Mouse (Mus musculus): ENCODE measurements around the gene Olfr874. TPM values are rescaled to one million over a fixed set of nuclear protein-coding genes. Genes with fewer than 3 reads are reported as not detected.

Olfr874 gene
- not detected in 2 replicates for polyA plus RNA-seq (2014; fragmentation: Nextera tagmentation; extraction: Ambion mirVana)

DNA sequence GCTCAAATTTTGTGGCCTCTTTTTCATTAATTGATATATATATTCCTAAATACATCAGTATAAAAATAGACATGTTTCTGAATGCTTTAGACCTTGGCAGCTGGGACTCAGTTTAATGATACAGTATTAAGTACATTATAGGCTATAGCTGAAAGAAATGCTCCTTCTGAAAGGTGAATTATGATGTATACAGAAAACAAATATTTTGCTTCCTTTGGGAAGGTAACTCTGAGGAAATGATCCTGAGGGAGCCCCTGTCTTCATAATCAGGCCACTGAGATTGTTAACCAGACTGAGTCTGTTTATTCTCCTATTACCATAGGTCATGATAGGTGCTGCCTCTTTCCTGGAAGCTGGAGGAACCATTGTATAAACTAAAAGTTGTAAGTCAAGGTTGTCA is at the start of gene Olfr874:
Gene Olfr874, plus strand, starts transcription at position 301 of the 400 bp plus-strand sequence.
- no peaks in the 10 kb centered on the region for H3K36me3 ChIP-seq (ENCODE audit: control insufficient read depth, insufficient read depth, low read length)
- H3K27me3 ChIP-seq (replicated peaks; ENCODE audit: control insufficient read depth, insufficient read depth, low read length): no peaks in the 10 kb centered on the region
- H3K9ac ChIP-seq (ENCODE audit: low read length): no peak within 1 kb of the TSS
- no peaks in the 10 kb centered on the region for H3K4me1 ChIP-seq (replicated peaks; ENCODE audit: control insufficient read depth, insufficient read depth, low read length)
- H3K27ac ChIP-seq (ENCODE audit: low read depth): no peak within 1 kb of the TSS
- H3K4me3 ChIP-seq (ENCODE audit: low read depth, low read length): no peak within 1 kb of the TSS
- no peak for DNase-seq (ENCODE audit: low spot score)
- ATAC-seq (replicated peaks; ENCODE audit: low FRiP score, low TSS enrichment, low read depth): no peak
- no peak within 1 kb of the TSS for H3K4me2 ChIP-seq (ENCODE audit: low read length)
- H3K9me3 ChIP-seq (ENCODE audit: control insufficient read depth, low read length): no peaks in the 10 kb centered on the region

DNA sequence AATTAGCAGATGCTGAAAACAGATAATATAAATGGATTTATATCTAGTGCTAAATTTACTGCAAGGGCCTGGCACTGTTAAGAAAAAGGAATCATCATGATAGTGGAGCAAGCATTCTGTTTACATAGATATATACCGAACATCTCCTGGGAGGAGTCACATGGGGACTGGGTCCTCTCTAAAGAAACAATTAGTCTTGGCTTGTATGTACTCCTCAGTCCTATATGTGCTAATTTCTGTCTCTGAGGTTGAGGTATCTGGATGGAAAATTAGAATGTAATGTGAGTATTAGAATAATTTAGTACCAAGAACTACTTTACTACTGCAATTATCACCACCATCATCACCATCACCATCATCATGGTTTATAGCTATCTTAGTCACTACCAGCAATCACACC is 28.8 kb upstream of the Olfr874 start, which contains the start of gene Olfr160:
Gene Olfr160, minus strand, starts transcription at position 101 of the 400 bp plus-strand sequence.
- no peaks in the 10 kb centered on the region for H3K9me3 ChIP-seq (ENCODE audit: control insufficient read depth, low read length)
- DNase-seq (ENCODE audit: low spot score) (no peak), ATAC-seq (replicated peaks; ENCODE audit: low FRiP score, low TSS enrichment, low read depth) (no peak)
- 77% methylated on average over 1 of the region's 1 CpGs for WGBS
- no peaks in the 10 kb centered on the region for H3K36me3 ChIP-seq (ENCODE audit: control insufficient read depth, insufficient read depth, low read length)
- no peak within 1 kb of the TSS for H3K27ac ChIP-seq (ENCODE audit: low read depth)
- H3K9ac ChIP-seq (ENCODE audit: low read length): no peak within 1 kb of the TSS
- H3K4me3 ChIP-seq (ENCODE audit: low read depth, low read length): no peak within 1 kb of the TSS
- no peaks in the 10 kb centered on the region for H3K27me3 ChIP-seq (replicated peaks; ENCODE audit: control insufficient read depth, insufficient read depth, low read length)
- no peak within 1 kb of the TSS for H3K4me2 ChIP-seq (ENCODE audit: low read length)
- H3K4me1 ChIP-seq (replicated peaks; ENCODE audit: control insufficient read depth, insufficient read depth, low read length): no peaks in the 10 kb centered on the region

DNA sequence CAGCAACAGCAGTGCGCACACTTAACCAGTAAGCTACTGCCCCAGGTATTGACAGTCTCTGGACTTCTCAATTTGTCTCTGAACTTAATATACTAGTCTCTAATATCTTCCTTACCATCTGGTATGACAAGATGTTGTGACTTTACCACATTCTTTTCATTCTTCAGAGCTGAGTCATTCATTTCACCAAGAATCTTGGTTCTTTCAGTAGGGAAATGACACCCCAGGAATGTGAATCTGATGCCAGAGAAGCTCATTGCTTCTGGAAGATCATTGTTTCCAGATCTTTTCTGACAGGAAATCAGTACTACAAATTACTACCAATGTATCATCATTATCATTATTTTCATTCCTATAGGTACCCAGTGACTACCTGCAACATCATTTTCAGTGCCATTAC is 10.6 kb upstream of the Olfr874 start:
- Histone ChIP-seq H3K9ac (ENCODE audit: low read length) (no peak overlapping the region), H3K36me3 (ENCODE audit: control insufficient read depth, insufficient read depth, low read length) (no peaks in the 10 kb centered on the region), H3K4me3 (ENCODE audit: low read depth, low read length) (no peak overlapping the region), H3K27me3 (replicated peaks; ENCODE audit: control insufficient read depth, insufficient read depth, low read length) (no peaks in the 10 kb centered on the region), H3K4me2 (ENCODE audit: low read length) (no peak overlapping the region), H3K4me1 (replicated peaks; ENCODE audit: control insufficient read depth, insufficient read depth, low read length) (no peaks in the 10 kb centered on the region), H3K27ac (ENCODE audit: low read depth) (no peak overlapping the region), H3K9me3 (ENCODE audit: control insufficient read depth, low read length) (no peaks in the 10 kb centered on the region)
- 93% methylated on average over 1 of the region's 1 CpGs for WGBS
- DNase-seq (ENCODE audit: low spot score): no peak
- no peak for ATAC-seq (replicated peaks; ENCODE audit: low FRiP score, low TSS enrichment, low read depth)

DNA sequence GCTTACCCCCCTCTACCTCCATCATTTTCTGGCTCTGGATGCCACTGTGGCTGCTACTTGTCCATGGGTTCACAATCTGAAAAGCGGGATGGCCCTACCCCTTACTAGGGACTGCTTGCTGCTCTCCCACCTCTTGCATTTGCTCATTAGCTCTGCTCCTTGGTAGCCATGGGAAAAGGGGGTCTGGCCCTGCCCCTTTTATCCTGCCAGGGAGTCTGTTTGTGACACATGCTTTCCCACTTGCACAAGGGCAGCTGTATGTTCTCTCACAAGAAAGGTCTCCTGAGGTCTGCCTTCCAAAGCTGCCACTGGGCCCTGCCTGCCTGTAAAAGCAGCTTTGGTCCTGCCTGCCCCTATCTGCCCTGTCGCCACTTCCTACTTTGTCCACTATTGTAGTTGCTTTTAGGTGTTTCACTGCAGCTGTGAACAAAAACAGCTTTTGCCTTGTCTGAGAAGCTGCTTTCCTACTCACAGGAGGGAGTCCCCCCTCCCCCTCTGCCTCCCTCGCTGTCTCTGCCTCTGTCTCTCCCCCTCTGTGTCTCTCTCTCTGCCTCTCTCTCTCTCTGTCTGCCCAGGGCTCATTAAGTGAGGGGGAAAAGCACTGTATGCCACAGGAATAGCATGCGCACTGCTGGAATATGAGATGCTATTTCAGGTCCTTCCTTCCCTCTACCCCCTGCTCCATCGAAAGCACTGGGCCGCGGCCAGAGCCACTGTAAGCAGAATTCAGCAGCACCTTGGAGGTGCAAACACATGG is 5.6 kb downstream of the Olfr874 start:
- WGBS: 53% methylated on average over 7 of the region's 7 CpGs
- Histone ChIP-seq H3K27me3 (replicated peaks; ENCODE audit: control insufficient read depth, insufficient read depth, low read length) (no peaks in the 10 kb centered on the region), H3K4me1 (replicated peaks; ENCODE audit: control insufficient read depth, insufficient read depth, low read length) (no peaks in the 10 kb centered on the region), H3K9me3 (ENCODE audit: control insufficient read depth, low read length) (no peaks in the 10 kb centered on the region), H3K4me3 (ENCODE audit: low read depth, low read length) (no peak overlapping the region), H3K36me3 (ENCODE audit: control insufficient read depth, insufficient read depth, low read length) (no peaks in the 10 kb centered on the region), H3K9ac (ENCODE audit: low read length) (no peak overlapping the region), H3K4me2 (ENCODE audit: low read length) (no peak overlapping the region), H3K27ac (ENCODE audit: low read depth) (no peak overlapping the region)
- DNase-seq (ENCODE audit: low spot score): no peak
- no peak for ATAC-seq (replicated peaks; ENCODE audit: low FRiP score, low TSS enrichment, low read depth)

DNA sequence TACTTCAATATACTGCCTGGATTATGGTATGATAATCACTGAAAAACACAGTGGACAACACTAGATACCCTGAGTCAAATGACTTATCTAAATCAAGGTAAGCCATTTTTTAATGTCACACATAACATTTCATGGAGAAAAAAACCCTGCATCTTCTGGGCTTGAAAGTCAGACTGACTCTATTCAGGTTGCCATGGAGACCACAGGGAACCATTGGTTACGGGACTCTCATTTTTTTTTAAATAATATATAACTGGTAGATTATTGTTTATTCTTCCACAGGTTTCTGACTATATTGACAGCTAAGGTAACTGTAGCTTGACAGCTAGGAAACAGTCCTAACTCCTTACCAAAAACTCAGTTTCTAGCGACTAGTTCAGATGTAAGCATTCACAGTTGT is 6.6 kb downstream of the Olfr874 start:
- no peak overlapping the region for H3K27ac ChIP-seq (ENCODE audit: low read depth)
- WGBS: 66% methylated on average over 2 of the region's 2 CpGs
- no peaks in the 10 kb centered on the region for H3K9me3 ChIP-seq (ENCODE audit: control insufficient read depth, low read length)
- ATAC-seq (replicated peaks; ENCODE audit: low FRiP score, low TSS enrichment, low read depth) (no peak), DNase-seq (ENCODE audit: low spot score) (no peak)
- H3K4me2 ChIP-seq (ENCODE audit: low read length): no peak overlapping the region
- H3K4me3 ChIP-seq (ENCODE audit: low read depth, low read length): no peak overlapping the region
- H3K27me3 ChIP-seq (replicated peaks; ENCODE audit: control insufficient read depth, insufficient read depth, low read length): no peaks in the 10 kb centered on the region
- H3K36me3 ChIP-seq (ENCODE audit: control insufficient read depth, insufficient read depth, low read length): no peaks in the 10 kb centered on the region
- no peak overlapping the region for H3K9ac ChIP-seq (ENCODE audit: low read length)
- no peaks in the 10 kb centered on the region for H3K4me1 ChIP-seq (replicated peaks; ENCODE audit: control insufficient read depth, insufficient read depth, low read length)

DNA sequence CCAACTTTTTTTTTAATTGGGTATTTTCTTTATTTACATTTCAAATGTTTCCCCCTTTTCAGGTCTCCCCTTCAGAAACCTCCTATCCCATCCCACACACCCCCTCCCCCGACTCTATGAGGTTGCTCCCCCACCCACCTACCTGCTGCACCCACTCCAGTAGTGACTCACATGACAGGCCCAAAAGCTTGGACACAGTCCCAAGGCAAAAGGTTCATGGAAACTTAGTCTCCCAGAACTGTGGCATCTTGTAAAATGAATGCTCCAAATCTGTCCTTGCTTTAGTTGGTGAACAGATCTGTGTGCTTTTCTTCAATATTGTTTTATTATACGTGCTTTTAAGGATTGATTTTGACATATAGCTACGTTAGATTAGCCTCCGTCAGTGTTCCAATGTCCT is 7.1 kb downstream of the Olfr874 start:
- Histone ChIP-seq H3K36me3 (ENCODE audit: control insufficient read depth, insufficient read depth, low read length) (no peaks in the 10 kb centered on the region), H3K4me2 (ENCODE audit: low read length) (no peak overlapping the region), H3K27me3 (replicated peaks; ENCODE audit: control insufficient read depth, insufficient read depth, low read length) (no peaks in the 10 kb centered on the region), H3K9me3 (ENCODE audit: control insufficient read depth, low read length) (no peaks in the 10 kb centered on the region), H3K4me1 (replicated peaks; ENCODE audit: control insufficient read depth, insufficient read depth, low read length) (no peaks in the 10 kb centered on the region), H3K27ac (ENCODE audit: low read depth) (no peak overlapping the region), H3K9ac (ENCODE audit: low read length) (no peak overlapping the region), H3K4me3 (ENCODE audit: low read depth, low read length) (no peak overlapping the region)
- no peak for DNase-seq (ENCODE audit: low spot score)
- ATAC-seq (replicated peaks; ENCODE audit: low FRiP score, low TSS enrichment, low read depth): no peak
- WGBS: 74% methylated on average over 4 of the region's 4 CpGs

DNA sequence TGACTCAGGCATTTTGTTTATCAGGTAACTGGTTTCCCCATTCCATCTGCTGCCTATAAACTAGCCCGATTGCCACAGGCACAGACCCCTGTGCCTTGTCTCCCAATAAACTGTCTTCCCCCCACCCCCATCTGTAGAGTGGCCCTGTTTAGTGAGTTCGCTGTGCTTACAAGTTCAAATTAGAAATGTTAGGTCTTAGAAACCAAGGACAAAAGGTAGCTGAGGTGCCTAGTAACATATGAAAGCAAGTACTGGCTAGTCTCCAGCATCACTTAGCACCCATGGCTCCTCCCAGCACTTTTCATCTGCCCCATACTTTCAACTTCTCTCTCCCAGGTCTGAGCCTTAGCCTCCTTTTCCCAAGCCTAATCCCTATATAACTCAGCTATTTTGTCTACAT is 16.8 kb downstream of the Olfr874 start:
- Histone ChIP-seq H3K4me1 (replicated peaks; ENCODE audit: control insufficient read depth, insufficient read depth, low read length) (no peaks in the 10 kb centered on the region), H3K27me3 (replicated peaks; ENCODE audit: control insufficient read depth, insufficient read depth, low read length) (no peaks in the 10 kb centered on the region), H3K36me3 (ENCODE audit: control insufficient read depth, insufficient read depth, low read length) (no peaks in the 10 kb centered on the region), H3K4me3 (ENCODE audit: low read depth, low read length) (no peak overlapping the region), H3K4me2 (ENCODE audit: low read length) (no peak overlapping the region), H3K9me3 (ENCODE audit: control insufficient read depth, low read length) (no peaks in the 10 kb centered on the region), H3K9ac (ENCODE audit: low read length) (no peak overlapping the region), H3K27ac (ENCODE audit: low read depth) (no peak overlapping the region)
- WGBS: 70% methylated on average over 2 of the region's 2 CpGs
- ATAC-seq (replicated peaks; ENCODE audit: low FRiP score, low TSS enrichment, low read depth) (no peak), DNase-seq (ENCODE audit: low spot score) (no peak)

DNA sequence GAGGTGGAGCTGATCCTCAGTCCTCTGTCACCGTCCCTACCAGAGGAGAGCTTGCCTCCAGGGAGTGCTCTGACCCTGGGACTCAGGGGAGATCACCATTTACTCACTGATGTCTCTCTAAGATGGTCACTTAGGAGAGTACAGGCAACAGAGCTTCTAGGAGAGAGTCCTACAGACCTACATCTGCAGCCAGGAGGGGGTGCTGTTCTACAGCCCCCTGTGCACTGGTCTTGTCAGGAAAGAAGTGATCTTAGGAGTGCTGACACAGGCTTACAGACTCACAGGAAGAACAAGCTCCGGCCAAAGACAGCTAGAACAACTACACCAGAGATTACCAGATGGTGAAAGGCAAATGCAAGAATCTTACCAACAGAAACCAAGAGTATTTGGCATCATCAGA is 17.6 kb downstream of the Olfr874 start:
- Histone ChIP-seq H3K27me3 (replicated peaks; ENCODE audit: control insufficient read depth, insufficient read depth, low read length) (no peaks in the 10 kb centered on the region), H3K4me3 (ENCODE audit: low read depth, low read length) (no peak overlapping the region), H3K9me3 (ENCODE audit: control insufficient read depth, low read length) (no peaks in the 10 kb centered on the region), H3K36me3 (ENCODE audit: control insufficient read depth, insufficient read depth, low read length) (no peaks in the 10 kb centered on the region), H3K4me2 (ENCODE audit: low read length) (no peak overlapping the region), H3K4me1 (replicated peaks; ENCODE audit: control insufficient read depth, insufficient read depth, low read length) (no peaks in the 10 kb centered on the region), H3K27ac (ENCODE audit: low read depth) (no peak overlapping the region), H3K9ac (ENCODE audit: low read length) (no peak overlapping the region)
- no peak for DNase-seq (ENCODE audit: low spot score)
- ATAC-seq (replicated peaks; ENCODE audit: low FRiP score, low TSS enrichment, low read depth): no peak
- WGBS: 54% methylated on average over 2 of the region's 2 CpGs

DNA sequence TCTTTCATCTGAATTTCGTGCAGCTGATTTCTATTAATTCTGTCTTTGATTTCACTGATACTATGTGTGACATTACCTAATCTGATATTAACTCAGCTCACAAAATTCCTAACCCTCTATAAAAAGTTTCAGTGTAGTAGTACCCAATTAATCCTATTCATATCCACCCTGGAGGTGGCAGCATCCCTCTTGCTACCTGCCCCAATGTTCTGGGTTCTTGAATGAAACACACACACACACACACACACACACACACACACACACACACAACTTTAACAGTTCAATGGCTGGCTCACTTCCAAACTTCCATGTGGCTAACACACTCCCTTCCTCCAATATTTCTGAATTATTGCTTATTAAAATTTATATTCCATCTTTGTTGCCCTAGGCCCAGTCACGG is 25.8 kb downstream of the Olfr874 start:
- no peak overlapping the region for H3K9ac ChIP-seq (ENCODE audit: low read length)
- H3K27me3 ChIP-seq (replicated peaks; ENCODE audit: control insufficient read depth, insufficient read depth, low read length): no peaks in the 10 kb centered on the region
- H3K27ac ChIP-seq (ENCODE audit: low read depth): no peak overlapping the region
- H3K9me3 ChIP-seq (ENCODE audit: control insufficient read depth, low read length): no peaks in the 10 kb centered on the region
- DNase-seq (ENCODE audit: low spot score): no peak
- H3K36me3 ChIP-seq (ENCODE audit: control insufficient read depth, insufficient read depth, low read length): no peaks in the 10 kb centered on the region
- no peak overlapping the region for H3K4me3 ChIP-seq (ENCODE audit: low read depth, low read length)
- H3K4me2 ChIP-seq (ENCODE audit: low read length): no peak overlapping the region
- ATAC-seq (replicated peaks; ENCODE audit: low FRiP score, low TSS enrichment, low read depth): no peak
- H3K4me1 ChIP-seq (replicated peaks; ENCODE audit: control insufficient read depth, insufficient read depth, low read length): 0 out of 2 replicates have a peak, but pooled peaks cover 3% of the 10 kb centered on the region
- 61% methylated on average over 2 of the region's 2 CpGs for WGBS
